Mouse (Mus musculus) embryonic facial prominence, embryonic 11.5 days (tissue): ENCODE data around the gene Sowaha. TPM values are rescaled to one million over a fixed set of nuclear protein-coding genes. Genes with fewer than 3 reads are reported as not detected.

Experiments used
- ATAC-seq: fragments of 200-750 bp; cut with Nextera tagmentation; replicated peaks from 2 replicates; pipeline ENCODE4 v1.8.0; 2017; ENCODE audit warnings: low read depth; ENCODE audit not compliant: insufficient number of reproducible peaks, low FRiP score, low TSS enrichment
- DNase-seq: peaks from one replicate; pipeline ENCODE4 v3.0.0-alpha.2; 2015; ENCODE audit warnings: low spot score
- H3K27ac ChIP-seq: fragments of 300-500 bp; sonication (generic); replicated peaks from 2 replicates; pipeline ENCODE4 v1.5.1; 2014; ENCODE audit warnings: mild to moderate bottlenecking, low read depth, low read length, control low read depth
- H3K27me3 ChIP-seq: fragments of 300-500 bp; sonication (generic); 2 replicates; pipeline ENCODE4 v1.6.1; 2014; ENCODE audit warnings: mild to moderate bottlenecking, low read length, moderate library complexity, mixed read lengths; ENCODE audit not compliant: control insufficient read depth, insufficient read depth
- H3K36me3 ChIP-seq: fragments of 300-500 bp; sonication (generic); replicated peaks from 2 replicates; pipeline ENCODE4 v1.6.1; 2014; ENCODE audit warnings: low read depth, mild to moderate bottlenecking, low read length, moderate library complexity, mixed read lengths; ENCODE audit not compliant: control insufficient read depth, insufficient read depth
- H3K4me1 ChIP-seq: fragments of 300-500 bp; sonication (generic); 2 replicates; pipeline ENCODE4 v1.6.1; 2014; ENCODE audit warnings: low read length, mixed read lengths; ENCODE audit not compliant: control insufficient read depth, insufficient read depth
- H3K4me2 ChIP-seq: fragments of 300-500 bp; sonication (generic); 2 replicates; pipeline ENCODE4 v1.6.1; 2014; ENCODE audit warnings: low read depth, mild to moderate bottlenecking, control low read depth, low read length, moderate library complexity
- H3K4me3 ChIP-seq: fragments of 300-500 bp; sonication (generic); 2 replicates; pipeline ENCODE4 v1.5.1; 2014; ENCODE audit warnings: low read depth, low read length, control low read depth
- H3K9ac ChIP-seq: fragments of 300-500 bp; sonication (generic); replicated peaks from 2 replicates; pipeline ENCODE4 v1.6.1; 2014; ENCODE audit warnings: mild to moderate bottlenecking, control low read depth, low read length
- H3K9me3 ChIP-seq: fragments of 300-500 bp; sonication (generic); replicated peaks from 2 replicates; pipeline ENCODE4 v1.6.1; 2016; ENCODE audit warnings: mild to moderate bottlenecking, low read length, inconsistent platforms, mixed read lengths; ENCODE audit not compliant: control insufficient read depth
- WGBS: fragments of 180-500 bp; shearing (Covaris S2); extraction: QIAGEN DNeasy Blood & Tissue Kit; methylation state at CpG from one replicate; pipeline ENCODE4 v1.1.7; 2014; 5-methylcytosine and 5-hydroxymethylcytosine counted together
- polyA plus RNA-seq: library from polyadenylated mRNA; unstranded; fragments of >200 nt; fragmentation: Nextera tagmentation; extraction: Ambion mirVana; gene quantifications from 2 replicates; pipeline ENCODE4 v1.2.1, GENCODE M21; 2014

Sowaha gene
- polyA plus RNA-seq, 1 experiment from 2014 or later, result 1.5 TPM

DNA sequence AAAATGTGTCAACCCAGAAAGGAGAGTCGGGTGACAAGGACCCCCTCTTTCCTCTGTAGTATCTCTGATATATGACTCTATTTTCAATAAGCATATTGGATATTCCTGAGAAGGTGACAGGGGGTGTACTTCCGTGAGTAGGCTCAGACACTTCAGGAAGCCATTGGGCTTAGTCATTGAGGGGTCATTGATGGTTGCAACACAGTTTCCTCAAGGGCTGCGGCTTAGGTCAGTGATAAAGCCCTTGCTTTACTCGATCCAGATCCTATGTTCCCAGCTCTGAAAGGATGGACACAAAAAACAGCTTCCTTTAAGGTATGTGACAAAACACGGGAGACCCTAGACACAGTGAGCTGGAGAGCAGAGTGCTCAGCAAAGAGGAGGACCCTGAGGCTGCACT, 23.7 kb upstream of the Sowaha start:
- WGBS, result 82% methylated on average over 5 of the region's 5 CpGs
- H3K9me3 ChIP-seq, result no peaks in the 10 kb centered on the region
- no peaks in the 10 kb centered on the region for H3K4me1 ChIP-seq
- no peaks in the 10 kb centered on the region for H3K36me3 ChIP-seq
- H3K4me2 ChIP-seq, result no peak overlapping the region
- H3K27ac ChIP-seq, result no peak overlapping the region
- H3K9ac ChIP-seq, result no peak overlapping the region
- DNase-seq, result no peak
- no peaks in the 10 kb centered on the region for H3K27me3 ChIP-seq
- ATAC-seq, result no peak
- H3K4me3 ChIP-seq, result no peak overlapping the region

DNA sequence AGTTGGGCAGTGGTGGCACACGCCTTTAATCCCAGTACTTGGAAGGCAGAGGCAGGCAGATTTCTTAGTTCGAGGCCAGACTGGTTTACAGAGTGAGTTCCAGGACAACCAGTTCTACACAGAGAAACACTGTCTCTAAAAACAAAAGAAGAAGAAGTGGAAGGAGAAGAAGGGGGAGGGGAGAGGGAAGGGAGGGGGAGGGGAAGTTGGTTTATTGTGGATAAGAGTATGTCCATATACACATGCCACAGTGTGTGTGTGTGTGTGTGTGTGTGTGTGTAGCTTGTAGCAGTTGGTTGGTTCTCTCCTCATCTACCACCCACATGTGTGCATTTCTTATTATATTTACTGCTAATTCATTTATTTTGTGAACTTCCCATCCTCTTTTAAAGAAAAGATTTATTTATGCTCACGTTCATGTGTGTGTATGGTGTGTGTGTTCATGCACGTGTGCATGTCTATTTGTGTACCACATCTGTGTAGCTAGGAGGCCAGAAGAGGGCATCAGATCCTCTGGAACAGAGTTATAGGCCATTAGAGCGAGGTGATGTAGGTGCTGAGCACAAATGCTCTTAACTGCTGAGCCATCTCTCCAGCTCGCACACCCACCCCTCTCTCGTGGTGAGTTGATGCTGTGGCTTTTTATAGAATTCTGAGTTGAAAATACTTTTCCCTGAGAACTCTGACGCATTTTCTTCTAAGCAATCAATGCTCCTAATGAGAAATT, 22.1 kb upstream of the Sowaha start:
- Histone ChIP-seq H3K9me3 (no peaks in the 10 kb centered on the region), H3K36me3 (no peaks in the 10 kb centered on the region), H3K27me3 (no peaks in the 10 kb centered on the region), H3K27ac (no peak overlapping the region), H3K4me2 (no peak overlapping the region), H3K9ac (no peak overlapping the region), H3K4me1 (no peaks in the 10 kb centered on the region), H3K4me3 (no peak overlapping the region)
- DNase-seq (no peak), ATAC-seq (no peak)
- WGBS, result 84% methylated on average over 8 of the region's 8 CpGs

DNA sequence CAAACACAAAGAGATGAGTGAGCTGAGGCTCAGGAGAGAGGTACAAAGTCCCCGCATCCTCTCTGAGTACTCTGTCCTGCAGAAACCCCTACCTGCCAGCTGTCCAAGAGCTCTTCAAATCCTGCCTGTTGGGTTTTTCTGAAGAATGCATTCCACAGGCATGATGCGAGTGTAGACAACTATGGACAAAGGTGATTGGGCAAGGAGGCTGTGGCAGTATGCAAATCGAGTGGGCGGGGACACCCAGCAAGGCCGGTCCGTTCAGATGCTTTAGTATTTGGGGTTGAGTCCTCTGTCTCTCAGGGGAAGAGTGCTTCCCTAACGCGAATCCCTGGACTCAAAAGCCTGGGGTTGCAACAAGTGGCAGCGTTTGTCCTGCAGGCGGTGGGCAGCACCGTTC, 20.5 kb upstream of the Sowaha start:
- Histone ChIP-seq H3K9me3 (no peaks in the 10 kb centered on the region), H3K36me3 (no peaks in the 10 kb centered on the region), H3K4me3 (no peak overlapping the region), H3K27ac (no peak overlapping the region), H3K27me3 (no peaks in the 10 kb centered on the region), H3K9ac (no peak overlapping the region; the same call in 1 of the 2 replicates), H3K4me2 (peak overlapping the region; percentile 20; the same call in 1 of the 2 replicates), H3K4me1 (no peaks in the 10 kb centered on the region; the same call in 1 of the 2 replicates)
- WGBS, result 12% methylated on average over 11 of the region's 11 CpGs
- DNase-seq (peak; percentile 62), ATAC-seq (no peak)

DNA sequence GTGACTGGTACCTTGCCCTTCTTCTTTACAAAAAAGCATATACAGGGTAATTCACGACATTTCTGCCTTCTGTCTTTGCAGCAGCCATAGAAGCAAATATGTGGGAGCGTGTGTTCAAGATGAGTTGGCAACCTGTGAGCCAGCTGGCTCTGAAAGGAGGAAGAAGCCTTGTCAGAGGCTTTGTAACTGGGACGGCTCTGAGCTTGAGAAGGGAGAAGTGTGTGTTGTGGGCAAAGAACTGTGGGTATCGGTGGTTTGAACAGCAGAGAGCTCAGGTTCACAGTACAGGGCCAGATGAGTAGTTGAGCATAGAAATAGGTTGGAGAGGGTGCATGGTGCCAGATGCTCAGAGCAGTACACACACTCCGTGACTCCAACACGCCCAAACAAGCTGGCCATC, 16.9 kb upstream of the Sowaha start:
- no peak overlapping the region for H3K4me3 ChIP-seq
- H3K9ac ChIP-seq, result no peak overlapping the region
- H3K4me1 ChIP-seq, result no peaks in the 10 kb centered on the region; the same call in 1 of the 2 replicates
- H3K4me2 ChIP-seq, result no peak overlapping the region
- WGBS, result 75% methylated on average over 6 of the region's 6 CpGs
- DNase-seq, result no peak
- H3K27ac ChIP-seq, result no peak overlapping the region
- no peak for ATAC-seq
- H3K27me3 ChIP-seq, result no peaks in the 10 kb centered on the region
- no peaks in the 10 kb centered on the region for H3K9me3 ChIP-seq
- H3K36me3 ChIP-seq, result no peaks in the 10 kb centered on the region

DNA sequence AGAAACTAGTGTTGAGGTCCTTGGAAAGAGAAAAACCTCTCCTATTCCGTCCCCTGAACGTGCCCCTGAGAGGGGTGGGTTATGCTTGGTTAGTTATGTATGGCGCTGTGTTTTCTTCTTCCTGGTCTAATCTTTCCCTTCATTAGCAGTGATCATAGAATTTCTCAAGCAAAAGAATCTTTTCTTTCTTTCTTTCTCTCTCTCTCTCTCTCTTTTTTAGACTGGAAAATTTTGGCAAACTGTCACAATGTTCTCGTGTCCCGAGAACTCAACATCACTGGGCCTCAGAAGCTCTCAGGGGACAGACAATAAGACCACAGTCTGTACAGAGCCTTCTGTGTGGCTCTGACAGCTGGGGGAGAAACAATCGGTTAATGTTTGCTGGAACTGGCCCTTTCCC, 15.3 kb upstream of the Sowaha start:
- Histone ChIP-seq H3K9ac (no peak overlapping the region), H3K27me3 (no peaks in the 10 kb centered on the region), H3K4me2 (no peak overlapping the region), H3K4me1 (no peaks in the 10 kb centered on the region; the same call in 1 of the 2 replicates), H3K36me3 (no peaks in the 10 kb centered on the region), H3K4me3 (no peak overlapping the region), H3K9me3 (no peaks in the 10 kb centered on the region), H3K27ac (no peak overlapping the region)
- DNase-seq (no peak), ATAC-seq (no peak)
- 37% methylated on average over 6 of the region's 6 CpGs for WGBS

DNA sequence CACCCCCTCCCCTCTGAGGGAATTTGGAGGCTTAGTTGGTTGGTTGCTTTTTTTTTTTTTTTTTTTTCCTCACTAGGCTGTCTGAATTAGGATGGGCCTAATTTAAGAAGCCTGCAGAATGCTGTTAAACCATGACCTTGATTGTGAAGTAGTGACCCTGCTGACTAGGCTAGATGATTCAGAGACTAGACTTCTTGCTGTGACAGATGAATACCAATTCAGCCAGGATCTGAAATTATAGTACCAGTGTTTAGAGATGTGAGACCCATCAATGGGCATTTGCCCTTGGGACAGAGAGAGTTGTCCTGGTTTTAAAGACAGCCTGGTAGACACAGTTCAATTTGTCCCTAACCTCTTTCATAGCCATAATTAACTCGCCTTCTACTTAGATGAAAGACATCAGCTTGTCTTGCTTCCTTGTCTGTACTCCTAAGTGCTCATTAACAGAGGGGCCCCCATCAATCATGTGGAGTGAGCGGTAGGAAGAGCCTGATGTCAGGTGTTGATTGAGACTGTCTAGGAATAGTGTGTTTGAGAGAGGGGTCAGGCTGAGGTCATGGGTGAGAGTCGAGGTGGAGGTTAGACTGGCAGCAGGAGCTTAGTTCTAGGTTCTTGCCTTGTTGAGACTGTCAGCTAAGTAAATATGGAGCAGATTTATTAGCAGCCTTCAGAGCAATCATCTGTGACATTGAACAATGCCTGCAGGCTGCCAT, 13.3 kb upstream of the Sowaha start:
- H3K9ac ChIP-seq, result no peak overlapping the region
- H3K27me3 ChIP-seq, result no peaks in the 10 kb centered on the region
- no peak for ATAC-seq
- no peaks in the 10 kb centered on the region for H3K36me3 ChIP-seq
- no peaks in the 10 kb centered on the region; the same call in 1 of the 2 replicates for H3K4me1 ChIP-seq
- no peak for DNase-seq
- H3K9me3 ChIP-seq, result no peaks in the 10 kb centered on the region
- H3K4me3 ChIP-seq, result no peak overlapping the region
- H3K4me2 ChIP-seq, result no peak overlapping the region
- WGBS, result 22% methylated on average over 3 of the region's 3 CpGs
- H3K27ac ChIP-seq, result no peak overlapping the region

DNA sequence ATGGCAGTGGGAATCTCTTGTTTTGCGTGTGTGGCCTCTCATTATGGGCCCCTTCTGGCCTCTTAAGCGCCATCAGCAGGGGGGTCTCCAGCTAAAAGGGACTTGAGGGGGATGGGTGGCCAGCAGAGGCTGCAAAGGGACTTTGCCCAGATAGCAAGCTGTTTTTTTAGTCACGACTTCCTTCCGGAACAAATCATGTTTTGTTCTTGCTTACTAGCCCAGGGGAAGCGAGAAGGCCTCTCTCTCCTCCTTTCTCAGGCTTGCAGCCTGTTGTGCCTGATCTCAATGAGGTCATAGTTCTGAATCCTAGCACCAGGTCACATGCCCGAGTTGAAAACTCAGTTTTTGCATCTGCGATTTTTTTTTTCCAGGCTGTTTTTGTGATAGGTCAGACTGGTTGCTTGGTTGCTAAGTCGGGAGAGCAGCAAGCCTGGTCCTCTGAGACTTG, 11.9 kb upstream of the Sowaha start:
- H3K27ac ChIP-seq, result no peak overlapping the region

DNA sequence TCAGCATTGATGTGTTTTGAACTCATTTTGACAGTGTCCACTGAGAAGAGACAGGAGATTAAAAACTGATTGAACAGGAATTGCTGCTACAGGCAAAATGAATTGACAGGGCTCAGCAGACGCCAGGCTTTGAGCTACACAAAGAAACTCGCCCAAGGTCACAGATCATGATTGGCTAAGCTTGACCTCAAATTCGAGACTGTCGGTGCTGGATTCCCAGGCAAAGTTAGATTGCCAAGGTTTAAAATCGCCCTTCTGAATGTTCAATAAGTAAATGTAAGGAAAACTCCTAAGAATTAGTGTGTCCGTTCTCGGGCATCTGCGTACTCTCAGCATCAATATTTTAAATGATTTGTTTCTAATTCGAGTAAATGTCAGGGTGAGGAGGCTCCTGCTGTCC, 9.3 kb upstream of the Sowaha start:
- H3K27me3 ChIP-seq, result no peaks in the 10 kb centered on the region
- 60% methylated on average over 9 of the region's 9 CpGs for WGBS

More for the DNA sequence above, 11.9 kb upstream of the Sowaha start:
- H3K9me3 ChIP-seq, result no peaks in the 10 kb centered on the region
- ATAC-seq (no peak), DNase-seq (peak; percentile 57)
- H3K4me3 ChIP-seq, result no peak overlapping the region
- WGBS, result 10% methylated on average over 8 of the region's 8 CpGs
- H3K4me2 ChIP-seq, result no peak overlapping the region
- no peak overlapping the region for H3K9ac ChIP-seq
- H3K4me1 ChIP-seq, result peaks cover 1% of the 10 kb centered on the region
- no peaks in the 10 kb centered on the region for H3K36me3 ChIP-seq
- no peaks in the 10 kb centered on the region for H3K27me3 ChIP-seq

More for the DNA sequence above, 9.3 kb upstream of the Sowaha start:
- no peak overlapping the region for H3K4me2 ChIP-seq
- no peak overlapping the region for H3K27ac ChIP-seq
- no peak overlapping the region for H3K9ac ChIP-seq
- DNase-seq, result no peak
- peaks cover 4% of the 10 kb centered on the region for H3K4me1 ChIP-seq
- no peak overlapping the region for H3K4me3 ChIP-seq
- H3K36me3 ChIP-seq, result no peaks in the 10 kb centered on the region
- H3K9me3 ChIP-seq, result no peaks in the 10 kb centered on the region
- no peak for ATAC-seq
